Mouse (Mus musculus) limb, embryonic 12.5 days (tissue): ENCODE measurements around the gene Ankar. TPM values are rescaled to one million over a fixed set of nuclear protein-coding genes. Genes with fewer than 3 reads are reported as not detected.

Experiments used
- polyA plus RNA-seq: library from polyadenylated mRNA; unstranded; fragments of >200 nt; fragmentation: Nextera tagmentation; extraction: Ambion mirVana; gene quantifications from 2 replicates; pipeline ENCODE4 v1.2.1, GENCODE M21; 2016

The Ankar gene
- polyA plus RNA-seq, 1 experiment from 2014 or later = not detected

Other genes starting within 250 kb of the Ankar start
- not detected in 2 replicates for gene March4, start 163.6 kb downstream of the Ankar start, polyA plus RNA-seq
- 29.6 and 34.7 TPM in 2 replicates for gene Smarcal1, start 117.3 kb downstream of the Ankar start, polyA plus RNA-seq
- gene Rpl37a, start 10.7 kb upstream of the Ankar start, polyA plus RNA-seq = 1,908 and 1,948 TPM in 2 replicates
- 319 and 323 TPM in 2 replicates for gene Igfbp2, start 123.9 kb upstream of the Ankar start, polyA plus RNA-seq
- gene Igfbp5, start 174.3 kb upstream of the Ankar start, polyA plus RNA-seq = 80.3 and 98.0 TPM in 2 replicates